Mouse (Mus musculus) frontal cortex, postnatal 36 days (tissue): ENCODE measurements around the gene Cox10.
"Not testable (repeated sequence)": the region's sequence is repeated elsewhere in the genome, so short reads cannot be mapped to it uniquely, and the experiment has no call there.

Source experiments
- DNase-seq, 2 experiments: peaks; one replicate each; pipeline ENCODE4 v3.0.0; 2022; ENCODE audit warnings: low spot score in 2 of 2

Gene Cox10

DNA sequence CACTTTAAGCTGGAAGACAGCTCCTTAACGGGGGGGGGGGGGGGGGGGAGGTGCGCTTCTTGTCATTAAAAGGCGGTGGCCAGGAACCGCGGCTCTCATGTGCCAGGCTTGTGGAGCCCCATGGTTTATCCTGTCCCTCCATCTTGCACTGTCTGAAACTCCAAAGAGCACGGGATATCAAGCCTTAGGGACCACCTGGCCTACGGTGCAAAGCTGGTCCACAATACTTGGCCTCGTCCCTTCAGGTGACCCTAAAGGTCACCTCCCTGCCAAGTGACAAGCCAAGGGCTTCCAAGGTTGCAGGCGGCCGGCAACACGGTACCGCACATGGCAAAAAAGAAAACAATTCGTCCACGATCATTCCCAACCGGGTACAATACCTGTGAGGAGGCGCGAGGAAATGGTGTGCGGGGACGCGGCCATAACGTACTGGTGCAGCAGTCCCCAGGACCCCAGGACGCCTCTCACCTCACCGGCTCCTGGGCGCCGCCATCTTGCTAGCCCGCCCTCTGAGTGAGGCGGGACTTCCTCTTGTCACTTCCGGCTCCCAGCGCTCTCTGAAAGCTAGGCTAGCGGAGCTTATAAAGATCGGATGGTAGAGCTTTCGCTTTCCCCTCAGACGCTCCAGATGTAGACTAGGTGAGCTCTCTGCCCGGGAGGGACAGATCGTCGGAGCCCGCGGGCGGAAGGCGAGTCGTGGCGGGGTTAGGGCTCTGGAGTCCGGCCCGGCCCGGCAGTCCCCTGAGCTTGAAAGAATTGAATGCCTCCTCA lies at the start of gene Cox10:
Gene Cox10, minus strand, starts transcription at position 513 of the 771 bp plus-strand sequence.
- DNase-seq = peak; percentile 87 to 88

DNA sequence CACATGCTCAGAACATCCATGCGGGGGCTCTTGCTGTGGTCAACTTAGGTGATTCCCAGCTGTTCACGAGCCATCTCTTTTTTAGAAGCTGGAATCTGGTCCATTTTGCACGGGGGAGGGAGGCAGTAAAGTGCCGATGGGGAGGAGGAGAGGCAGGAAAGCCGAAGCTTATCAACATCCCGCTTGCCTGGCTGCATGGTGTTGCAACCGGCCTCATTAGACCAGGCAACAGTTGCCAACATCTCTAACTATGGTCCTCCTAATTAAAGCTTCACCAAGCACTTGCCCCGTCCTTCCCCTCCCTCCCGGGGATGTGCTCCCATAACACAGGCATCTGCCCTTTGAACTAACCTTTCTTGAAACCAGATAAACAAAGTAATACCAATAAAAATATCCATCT lies 48.7 kb upstream of the Cox10 start:
- no peak for DNase-seq

DNA sequence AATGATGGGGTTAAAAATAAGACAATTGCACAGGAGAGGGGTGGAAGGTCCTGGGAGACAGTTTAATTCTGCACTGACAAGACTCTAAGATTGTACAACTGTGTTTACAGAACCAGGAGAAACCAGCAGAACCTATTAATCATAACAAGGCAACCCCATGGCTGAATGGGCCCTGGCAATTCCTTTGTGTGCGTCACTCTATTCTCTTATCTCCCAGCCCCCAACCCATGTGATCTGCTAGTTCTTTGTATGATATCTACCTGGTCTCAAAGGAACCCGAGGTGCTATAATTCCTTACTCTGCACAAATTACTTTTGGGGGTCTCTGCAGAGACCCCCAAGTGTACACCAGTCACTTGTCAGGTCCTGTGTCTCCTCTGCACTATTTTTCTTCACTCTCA lies 46.2 kb upstream of the Cox10 start:
- no peak for DNase-seq

DNA sequence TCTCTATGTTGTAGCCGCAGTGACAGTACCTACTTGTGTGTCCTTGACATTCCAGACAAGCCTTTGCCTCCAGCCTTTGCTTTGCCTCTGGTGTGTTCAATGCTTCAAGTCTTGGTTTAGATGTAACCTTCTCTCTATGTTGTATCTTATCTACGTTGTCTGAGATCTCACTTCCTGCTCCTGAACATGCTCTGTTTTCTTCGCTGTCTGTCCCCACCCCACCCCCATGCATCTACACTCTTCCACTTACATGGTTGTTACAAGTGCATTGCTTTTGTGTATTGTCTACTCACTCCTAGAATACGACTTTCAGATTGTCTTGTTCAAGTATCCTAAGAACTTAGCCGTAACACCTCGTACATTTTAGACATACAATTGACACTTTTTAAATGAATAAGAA lies 43.9 kb upstream of the Cox10 start:
- not testable (repeated sequence) for DNase-seq

DNA sequence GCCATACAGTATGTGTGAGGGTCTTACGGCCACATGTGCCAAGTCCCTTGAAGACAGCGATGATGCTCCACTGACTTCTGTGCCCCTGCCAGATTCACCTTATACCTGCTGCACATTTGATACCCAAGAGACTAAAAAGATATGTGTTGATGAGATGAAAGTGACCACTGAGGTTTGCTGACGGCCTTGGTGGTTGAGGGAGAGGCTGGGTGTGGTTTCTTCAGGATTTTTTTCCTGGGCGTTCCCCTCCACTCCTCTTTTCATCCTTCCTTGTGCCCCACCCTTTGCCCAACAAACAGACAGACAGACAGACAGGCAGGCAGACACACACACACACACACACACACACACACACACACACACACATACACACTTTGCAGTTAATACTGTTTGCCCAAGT lies 37.4 kb upstream of the Cox10 start:
- no peak for DNase-seq

DNA sequence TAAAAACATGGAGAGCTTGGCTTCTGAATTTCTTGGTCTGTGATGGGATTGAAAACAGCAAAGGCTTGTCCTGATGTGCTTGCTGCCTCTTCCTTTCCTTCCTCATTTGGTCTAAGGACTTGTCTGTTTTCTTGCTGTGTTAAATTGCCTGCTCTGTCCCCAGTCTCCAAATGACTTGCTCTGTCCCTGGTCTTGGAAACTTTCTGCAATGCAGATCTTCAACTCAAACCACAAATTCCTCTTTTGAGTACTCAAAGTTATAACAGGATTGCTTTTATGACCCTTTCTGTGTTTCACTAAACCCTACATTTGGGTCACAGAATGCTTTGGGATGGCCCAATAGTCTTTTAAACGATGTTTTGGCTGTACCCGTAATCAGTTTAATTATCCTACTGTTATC lies 36.6 kb upstream of the Cox10 start:
- no peak for DNase-seq

DNA sequence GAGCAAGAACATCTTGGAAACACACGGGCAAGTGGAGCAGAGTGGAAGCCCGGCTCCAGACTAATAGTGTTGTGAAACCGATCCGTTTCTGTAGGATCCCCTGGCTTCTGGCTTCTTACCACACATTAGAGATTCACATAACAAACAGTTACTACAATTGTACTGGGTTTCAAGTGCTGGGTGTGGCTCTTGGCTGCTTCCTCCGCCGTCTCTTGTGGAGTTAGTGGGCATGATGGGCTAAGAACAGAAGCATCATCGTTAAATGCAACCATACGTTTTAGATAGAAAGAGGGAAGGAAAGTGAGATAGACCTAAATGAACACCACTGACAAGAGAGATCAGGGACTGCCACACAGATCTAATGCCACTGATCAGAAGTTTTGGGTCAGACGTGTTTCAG lies 35.8 kb upstream of the Cox10 start:
- no peak for DNase-seq

DNA sequence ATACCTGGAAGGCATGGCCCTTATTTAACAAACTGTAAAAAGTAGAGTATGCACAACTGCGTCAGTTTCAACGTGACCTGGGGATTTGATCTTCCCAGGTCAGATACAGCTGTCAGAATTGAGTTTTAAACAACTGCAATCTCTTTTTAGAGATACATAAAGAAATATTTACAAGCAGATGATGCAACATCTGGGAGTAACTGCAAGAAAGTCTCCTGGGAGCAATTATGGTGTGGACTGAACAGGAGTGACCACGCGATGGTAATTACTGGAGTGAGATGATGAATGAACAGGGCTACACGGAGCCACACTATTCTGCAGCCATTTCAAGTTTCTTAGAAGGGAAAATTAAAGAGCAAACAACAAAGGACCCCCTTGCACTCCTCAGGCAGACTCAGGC lies 20.8 kb upstream of the Cox10 start:
- DNase-seq = no peak

DNA sequence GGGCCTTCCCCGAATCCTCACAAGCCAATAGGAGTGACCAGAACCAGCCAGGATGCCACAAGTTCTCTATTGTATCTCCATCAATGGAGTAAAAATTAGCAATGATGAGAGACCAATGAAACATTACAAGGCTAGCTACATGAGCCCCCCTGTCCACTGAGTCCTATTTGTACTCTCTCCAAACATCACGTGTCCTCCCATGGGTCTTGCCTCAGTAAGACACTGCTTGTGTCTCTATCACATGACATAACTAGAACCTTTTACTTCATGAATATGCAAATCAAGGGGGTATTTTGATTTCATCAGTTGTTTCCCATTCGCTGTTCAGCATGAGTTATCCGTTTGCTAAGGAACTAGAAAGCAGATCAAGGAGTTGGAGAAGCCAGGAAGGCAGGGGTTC lies 13.8 kb upstream of the Cox10 start:
- no peak for DNase-seq

DNA sequence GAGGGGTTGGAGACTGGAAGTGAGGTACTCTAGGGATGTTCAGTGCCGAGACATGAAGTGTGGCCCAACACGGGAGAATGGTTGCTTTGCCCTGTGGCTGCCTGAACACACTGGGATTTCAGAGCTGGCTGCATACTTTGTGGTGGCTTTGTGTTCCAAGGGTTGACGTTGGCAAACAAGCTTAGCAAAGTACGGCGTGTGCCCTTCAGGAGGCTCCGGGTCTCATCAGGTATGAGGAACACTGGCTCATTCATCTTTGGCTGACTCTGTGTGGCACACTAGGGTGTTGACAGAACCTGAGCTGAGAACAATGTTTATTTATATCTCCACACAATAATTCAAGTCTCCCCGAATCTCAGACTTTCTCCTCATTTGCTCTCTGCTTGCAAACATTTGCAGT lies 11.9 kb upstream of the Cox10 start:
- DNase-seq = no peak

DNA sequence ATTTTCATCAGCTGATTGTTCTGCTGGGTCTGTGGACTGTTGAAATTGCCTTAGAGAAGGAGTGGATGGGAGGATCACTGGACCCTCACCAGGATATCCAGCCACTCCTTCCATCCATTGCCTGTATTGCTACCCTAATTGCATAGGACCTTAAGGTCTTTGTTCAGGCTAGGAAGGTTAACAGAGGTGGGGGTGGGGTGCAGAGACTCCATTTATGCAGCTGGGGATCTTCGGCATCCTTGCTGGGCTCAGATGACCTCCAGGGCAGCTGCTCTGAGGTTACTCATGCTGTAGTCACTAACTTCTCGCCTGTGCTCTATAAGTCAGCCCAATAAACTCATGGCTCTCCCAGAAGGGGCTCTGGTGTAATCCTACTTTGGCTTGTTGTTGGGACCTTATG lies 10.4 kb upstream of the Cox10 start:
- no peak for DNase-seq

DNA sequence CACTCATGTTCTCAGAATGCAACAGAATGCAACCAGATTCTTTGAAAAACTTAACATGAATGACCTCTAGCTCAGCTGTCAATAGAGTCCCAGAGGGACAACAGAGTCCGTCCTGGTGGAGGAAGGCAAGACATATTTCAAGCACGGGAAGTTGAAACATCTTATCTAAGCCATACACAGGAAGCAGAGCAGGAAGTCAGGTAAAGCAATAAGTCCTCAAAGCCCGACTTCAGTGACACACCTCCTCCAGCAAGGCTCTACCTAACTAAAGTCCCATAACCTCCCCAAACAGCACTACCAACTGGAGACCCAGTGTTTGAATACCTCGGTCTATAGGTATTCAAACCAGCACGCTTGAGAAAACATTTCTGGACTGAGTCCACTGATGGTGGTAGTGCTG lies 6.6 kb upstream of the Cox10 start:
- DNase-seq = no peak

DNA sequence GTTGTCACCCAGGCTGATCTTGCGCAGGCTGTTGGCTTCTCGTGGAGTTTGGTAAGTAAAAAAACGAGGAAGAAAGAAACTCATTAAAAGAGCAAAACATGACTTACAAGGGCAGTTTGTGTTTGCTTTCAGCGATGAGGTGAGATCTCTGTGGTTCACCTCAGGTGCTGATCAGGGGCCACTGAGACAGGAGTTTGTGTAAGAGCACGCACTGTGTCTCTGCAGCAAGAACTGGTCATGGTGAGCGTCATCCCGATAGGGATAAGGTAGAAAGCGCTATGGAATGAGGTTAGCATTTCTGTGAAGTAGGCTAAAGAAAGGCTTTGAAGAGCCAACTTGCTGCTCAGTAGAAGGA lies 436 bp upstream of the Cox10 start:
- DNase-seq = no peak

DNA sequence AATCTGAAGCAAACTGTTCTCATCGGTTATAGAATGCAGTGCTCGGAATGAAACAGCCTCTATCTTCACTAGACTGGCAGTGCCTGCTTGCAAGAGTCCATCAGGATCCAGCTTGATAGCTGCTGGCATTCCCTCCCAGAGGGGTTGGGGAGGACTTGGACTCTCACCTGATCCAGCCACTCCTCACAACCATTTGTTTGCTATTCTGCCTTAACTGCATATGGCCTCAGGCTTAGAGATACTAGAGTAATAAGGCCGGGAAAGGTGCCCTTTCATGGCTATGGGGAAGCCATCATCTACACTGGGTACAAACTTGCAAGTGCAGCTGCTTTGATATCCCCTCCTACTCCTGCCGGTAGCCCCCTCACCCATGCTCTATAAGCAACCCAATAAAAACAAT lies 3.1 kb downstream of the Cox10 start:
- no peak for DNase-seq

DNA sequence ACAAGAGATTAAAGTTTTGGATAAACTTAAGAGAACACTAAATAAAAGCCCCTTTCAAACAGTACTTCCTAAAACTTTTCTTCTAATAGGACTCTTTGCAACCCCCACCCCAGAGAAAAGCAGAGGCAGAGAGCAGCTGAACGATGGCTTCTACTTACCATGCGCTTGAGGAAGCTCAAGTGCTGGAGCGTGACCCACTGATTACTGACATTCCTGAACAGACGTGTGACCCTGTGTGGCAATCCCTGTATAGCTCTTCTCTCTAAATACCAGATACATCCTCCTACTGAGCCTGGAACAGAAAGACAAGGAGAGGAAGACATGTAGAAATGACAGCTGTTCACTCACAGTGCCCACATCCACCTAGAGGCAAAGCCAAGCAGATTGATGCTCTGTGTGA lies 5.9 kb downstream of the Cox10 start:
- no peak for DNase-seq

DNA sequence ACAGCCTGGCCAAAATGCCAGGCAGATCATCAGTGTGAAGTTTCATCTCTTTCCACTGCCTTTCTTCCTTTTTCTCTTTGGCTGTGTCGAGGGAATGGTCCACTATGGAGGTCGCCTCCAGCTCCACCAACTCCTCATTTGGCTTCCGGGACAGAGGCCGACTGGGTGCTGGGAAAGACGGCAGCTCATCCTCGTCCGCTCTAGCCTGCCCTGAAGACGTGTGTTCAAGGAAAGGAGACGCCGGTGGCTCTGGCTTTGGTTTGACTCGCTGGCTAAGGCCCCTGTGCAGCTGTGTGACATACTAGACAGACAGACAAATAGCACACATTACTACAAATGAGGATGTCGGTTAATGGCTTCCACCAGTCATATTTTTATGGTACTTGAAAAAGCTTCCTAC lies 7.7 kb downstream of the Cox10 start:
- no peak for DNase-seq

DNA sequence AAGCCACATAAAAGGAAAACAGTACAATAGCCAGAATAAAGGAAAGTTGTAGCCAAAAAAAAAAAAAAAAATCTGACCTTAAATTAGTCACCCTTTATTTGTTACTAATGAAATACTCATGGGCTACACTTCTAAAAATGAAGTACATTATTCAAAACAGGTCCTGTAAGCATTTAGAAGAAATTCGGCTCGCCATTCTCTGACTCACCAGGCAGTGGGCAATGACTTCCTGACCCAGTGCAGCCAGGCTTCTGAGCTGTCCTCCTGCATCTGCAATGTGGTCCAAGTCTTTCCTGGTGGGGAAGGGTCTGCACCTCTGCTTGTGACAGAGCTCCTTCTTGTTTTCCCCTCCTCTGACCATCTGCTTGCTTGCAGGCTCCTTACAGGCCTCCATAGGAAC lies 13.3 kb downstream of the Cox10 start:
- no peak for DNase-seq

DNA sequence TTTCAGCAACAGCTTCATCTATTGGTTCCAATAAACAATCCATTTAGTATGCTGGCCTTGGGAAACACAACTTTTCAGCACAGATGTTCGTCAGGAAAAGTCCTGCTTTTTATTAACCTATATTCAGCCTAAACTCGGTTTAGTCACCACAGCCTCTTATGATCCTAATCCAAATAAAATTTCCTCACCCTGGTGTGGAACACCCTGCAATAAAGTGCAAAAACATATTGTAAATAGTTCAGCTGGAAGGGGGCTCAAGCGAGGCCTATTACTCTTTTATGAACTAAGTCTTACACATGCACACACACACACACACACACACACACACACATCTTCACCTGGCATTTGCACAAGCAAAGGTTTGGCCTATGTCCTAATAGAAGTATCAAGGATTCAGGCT lies 16.1 kb downstream of the Cox10 start:
- no peak for DNase-seq

DNA sequence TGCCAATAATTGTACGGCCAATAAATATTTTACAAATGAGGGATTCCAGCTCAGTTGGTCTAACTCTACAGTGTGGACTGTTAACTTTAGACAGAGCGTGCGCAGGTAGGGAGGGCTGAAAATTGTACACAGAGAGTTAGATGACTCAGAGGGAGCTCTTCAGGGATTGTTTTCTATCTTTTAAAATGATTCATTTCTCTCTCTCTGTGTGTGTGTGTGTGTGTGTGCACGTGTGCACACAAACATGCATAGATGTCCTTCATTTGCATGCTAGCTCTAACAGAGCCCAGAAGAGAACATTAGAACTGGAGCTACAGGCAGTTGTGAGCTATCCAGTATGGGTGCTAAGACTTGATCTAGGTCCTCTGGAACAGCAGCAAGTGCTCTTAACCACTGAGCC lies 17.0 kb downstream of the Cox10 start:
- no peak for DNase-seq

DNA sequence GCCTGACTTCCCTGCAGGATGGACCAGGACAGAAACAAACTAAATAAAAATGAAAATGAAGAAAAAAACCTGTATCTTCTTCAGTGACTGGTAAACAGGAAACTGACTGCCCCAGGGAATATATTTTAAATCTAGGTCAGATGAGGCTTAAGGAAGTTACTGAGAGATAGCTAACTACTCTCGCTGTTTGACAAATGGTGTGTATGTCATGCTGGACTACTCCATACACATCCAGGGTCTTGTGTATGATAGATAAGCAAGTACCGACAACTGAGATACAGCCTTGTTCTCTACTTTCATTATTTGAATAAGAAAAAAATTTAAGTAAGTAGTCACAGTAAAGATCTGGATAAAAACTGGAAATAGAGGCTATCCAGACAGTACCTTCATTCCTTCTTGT lies 20.0 kb downstream of the Cox10 start:
- DNase-seq = no peak

DNA sequence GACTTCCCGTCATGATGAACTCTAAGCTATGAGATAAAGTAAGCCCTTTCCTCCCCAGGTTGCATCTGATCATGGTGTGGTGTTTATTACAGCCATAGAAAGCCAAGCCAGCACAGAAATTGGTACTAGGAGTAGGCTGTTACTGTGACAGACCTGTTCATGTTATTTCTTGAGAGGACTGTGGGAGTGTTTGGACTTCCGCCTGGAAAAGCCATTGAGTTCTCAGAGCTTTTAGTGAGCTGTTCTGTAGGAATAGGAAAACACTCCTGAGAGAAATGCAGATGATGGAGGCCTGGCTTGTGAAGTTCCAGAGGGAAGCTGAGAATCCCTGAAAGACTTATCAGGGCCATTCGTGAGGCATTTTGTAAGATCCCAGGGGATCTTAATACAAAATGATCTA lies 20.8 kb downstream of the Cox10 start:
- DNase-seq = peak; percentile 44 to 68

DNA sequence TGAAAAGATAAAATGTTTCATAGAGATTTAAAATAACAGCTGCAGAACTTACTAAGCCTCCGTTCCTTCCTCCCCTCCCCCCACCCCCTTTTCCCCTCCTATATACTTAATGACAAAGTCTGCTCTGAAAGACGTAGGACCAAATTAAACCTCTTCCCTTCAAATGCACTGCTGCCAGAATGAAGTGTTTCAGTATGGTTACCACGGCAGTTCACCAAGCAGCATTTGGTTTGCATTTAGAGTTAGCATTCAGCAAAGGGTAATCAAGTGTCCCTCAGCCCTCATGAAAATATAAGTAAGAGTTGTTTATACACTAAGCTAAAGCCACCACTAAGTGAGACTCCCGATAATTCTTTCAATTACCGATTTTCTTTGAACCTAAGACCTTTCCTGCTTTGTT lies 25.9 kb downstream of the Cox10 start:
- DNase-seq = no peak

DNA sequence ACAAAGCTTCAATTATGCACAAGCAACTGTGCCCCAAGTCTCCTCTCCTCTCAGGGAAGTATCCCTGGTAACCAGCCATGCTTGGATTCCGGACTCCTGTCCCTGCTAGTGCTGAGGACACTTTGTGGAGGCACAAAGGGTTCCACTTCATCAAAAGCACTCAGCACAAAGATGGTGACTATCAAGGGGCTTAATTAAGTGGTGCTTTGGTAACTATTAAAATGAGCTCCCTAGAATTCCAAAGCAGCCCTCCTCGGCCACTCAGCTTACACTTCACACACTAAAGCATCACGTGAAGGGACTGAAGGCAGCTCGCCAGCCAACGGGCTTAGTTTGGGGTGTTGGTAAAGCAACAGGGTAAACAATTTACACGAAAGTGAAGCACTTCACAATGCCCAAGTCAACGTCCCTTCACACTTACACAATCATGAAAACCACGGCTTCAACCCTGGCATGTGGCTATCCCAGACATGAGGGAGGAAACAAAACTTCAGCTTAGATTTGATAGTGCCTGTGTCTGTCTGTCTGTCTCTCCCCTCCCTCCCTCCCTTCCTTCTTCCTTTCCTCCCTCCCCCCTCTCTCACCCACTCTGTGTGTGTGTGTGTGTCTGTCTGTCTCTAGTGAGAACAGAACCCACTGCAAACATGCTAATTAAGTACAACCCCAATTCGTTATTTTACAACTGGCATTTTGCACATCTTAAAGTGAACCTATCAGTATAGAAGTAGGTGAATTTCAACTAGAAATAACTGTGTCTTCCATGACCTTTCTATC lies 27.9 kb downstream of the Cox10 start:
- peak in 1 of 2 experiments; percentile 20 for DNase-seq

DNA sequence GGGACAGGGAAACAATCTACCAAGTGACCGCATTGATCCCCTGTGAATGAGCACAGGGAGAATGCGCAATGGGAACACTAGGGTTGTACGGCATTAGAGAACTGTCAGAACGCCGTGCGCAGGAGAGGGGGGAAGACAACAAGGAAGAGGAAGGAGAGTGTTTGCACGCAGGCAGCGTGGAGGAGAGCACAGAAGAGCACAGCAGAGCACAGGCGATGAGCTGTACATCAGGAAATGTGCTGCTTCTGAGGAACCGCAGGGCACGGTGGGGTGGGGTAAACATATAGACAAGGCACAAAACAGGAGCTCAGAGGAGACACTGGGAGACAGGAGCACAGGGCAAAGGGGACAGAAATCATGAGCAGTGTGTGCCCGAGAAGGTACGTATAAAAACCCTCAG lies 31.8 kb downstream of the Cox10 start:
- DNase-seq = no peak
